Comparison of ENCODE assay signal across 9 mouse cellular contexts in the genomic region with DNA sequence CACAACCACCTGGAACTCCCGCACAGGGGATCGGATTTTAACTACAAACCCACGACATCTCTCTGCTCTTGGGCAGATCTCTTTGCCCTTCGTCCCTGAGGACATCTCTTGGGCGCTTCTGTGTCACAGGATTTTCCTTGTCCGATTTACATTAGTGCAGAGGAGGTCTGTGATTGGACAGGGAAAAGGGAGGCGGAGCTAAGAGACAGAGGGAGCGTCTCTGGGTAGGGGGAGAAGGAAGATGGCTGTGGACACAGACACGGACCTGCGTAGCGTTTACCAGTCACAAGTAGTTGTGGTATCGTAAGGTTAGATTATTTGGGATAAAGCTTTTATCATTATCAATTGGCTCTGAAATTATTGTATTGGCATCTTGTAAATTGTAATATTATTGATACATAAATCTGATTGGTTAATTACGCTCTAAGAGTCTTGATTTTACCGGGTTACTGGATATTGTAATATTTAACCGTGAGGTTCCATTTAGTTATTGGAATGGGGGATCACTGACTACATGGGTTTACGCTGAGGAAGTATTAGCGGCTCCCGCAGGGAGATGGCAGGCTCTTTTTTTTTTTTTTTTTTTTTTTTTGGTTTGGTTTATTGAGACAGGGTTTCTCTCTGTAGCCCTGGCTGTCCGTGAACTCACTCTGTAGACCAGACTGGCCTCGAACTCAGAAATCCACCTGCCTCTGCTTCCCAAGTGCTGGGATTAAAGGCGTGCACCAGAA. TPM values are rescaled to one million over a fixed set of nuclear protein-coding genes. Genes with fewer than 3 reads are reported as not detected.
A peak's percentile ranks its signal among the peaks of the same experiment; 100 is the strongest.
DNase-seq lines count a peak whose midpoint lies in the region; ATAC-seq and TF ChIP-seq lines count a peak whose summit lies in the region.
"Had no signal": no experiment of that assay in that cellular context is flagged by ENCODE, and none has a peak within 500 bp of the region (broad histone marks: within the 10 kb centered on the region; RNA-seq: fewer than 3 reads in every experiment).

No protein-coding gene starts in this region.

- TF ChIP-seq CTCF in olfactory bulb, adult 2 months (IDR thresholded peaks at IDR 0.05; ENCODE audit: insufficient read depth, low read depth, low read length): no peak

- H3K27ac ChIP-seq in kidney, embryonic 14.5 days (ENCODE audit: low read depth, low read length): no peak overlapping the region
- no peak overlapping the region for H3K27ac ChIP-seq in embryonic facial prominence, embryonic 10.5 days (replicated peaks)
- peak overlapping the region; percentile 61; the same call in 1 of the 2 replicates for H3K27ac ChIP-seq in kidney, embryonic 16.5 days (ENCODE audit: low read length)
- 0 out of 2 replicates have a peak overlapping the region, but pooled peaks have one; percentile 4 for H3K27ac ChIP-seq in olfactory bulb, adult 2 months (ENCODE audit: insufficient read depth, low read depth, low read length)

- H3K4me2 ChIP-seq in kidney, embryonic 14.5 days (replicated peaks; ENCODE audit: low read depth, low read length): peak overlapping the region; percentile 25
- H3K4me2 ChIP-seq in kidney, embryonic 16.5 days (replicated peaks; ENCODE audit: low read depth, low read length): peak overlapping the region; percentile 43

- no peak for TF ChIP-seq POLR2A in olfactory bulb, adult 2 months (IDR thresholded peaks at IDR 0.05; ENCODE audit: insufficient read depth, low read depth, low read length)

- DNase-seq in kidney, adult 9 months: no peak
- peak; percentile 53 for DNase-seq in embryonic facial prominence, embryonic 10.5 days (ENCODE audit: low spot score)
- DNase-seq in urinary bladder, postnatal 14 days (ENCODE audit: low spot score): no peak
- no peak for DNase-seq in gastrocnemius, adult 8-10 months (ENCODE audit: low spot score in 2 of 2)
- no peak for DNase-seq in ovary, postnatal 36 days (ENCODE audit: low spot score)
- DNase-seq: thymus, postnatal 4 days had no signal

- H3K9me3 ChIP-seq in kidney, embryonic 14.5 days (ENCODE audit: control insufficient read depth, low read length): no peaks in the 10 kb centered on the region
- H3K9me3 ChIP-seq in embryonic facial prominence, embryonic 10.5 days: no peaks in the 10 kb centered on the region
- H3K9me3 ChIP-seq in kidney, embryonic 16.5 days (ENCODE audit: low read length): no peaks in the 10 kb centered on the region

- peak overlapping the region; percentile 1; the same call in 1 of the 2 replicates for H3K4me3 ChIP-seq in kidney, embryonic 14.5 days (ENCODE audit: low read length)
- H3K4me3 ChIP-seq in embryonic facial prominence, embryonic 10.5 days: peak overlapping the region; percentile 43
- H3K4me3 ChIP-seq in kidney, embryonic 16.5 days (ENCODE audit: low read length): peak overlapping the region; percentile 22
- H3K4me3 ChIP-seq in olfactory bulb, adult 2 months (ENCODE audit: insufficient read depth, low read depth, low read length): peak overlapping the region; percentile 14; the same call in 1 of the 2 replicates

- no peaks in the 10 kb centered on the region for H3K4me1 ChIP-seq in kidney, embryonic 14.5 days (ENCODE audit: control insufficient read depth, insufficient read depth, low read length)
- 0 out of 2 replicates have a peak, but pooled peaks cover 9% of the 10 kb centered on the region for H3K4me1 ChIP-seq in embryonic facial prominence, embryonic 10.5 days
- 0 out of 2 replicates have a peak, but pooled peaks cover 4% of the 10 kb centered on the region for H3K4me1 ChIP-seq in kidney, embryonic 16.5 days (ENCODE audit: insufficient read depth, low read length)
- H3K4me1 ChIP-seq in olfactory bulb, adult 2 months (ENCODE audit: control insufficient read depth, insufficient read depth, low read length): 0 out of 2 replicates have a peak, but pooled peaks cover 3% of the 10 kb centered on the region

- no peak overlapping the region for H3K9ac ChIP-seq in kidney, embryonic 14.5 days (ENCODE audit: low read depth, low read length)
- no peak overlapping the region for H3K9ac ChIP-seq in kidney, embryonic 16.5 days (replicated peaks; ENCODE audit: low read length)

- no peaks in the 10 kb centered on the region for H3K27me3 ChIP-seq in kidney, embryonic 14.5 days (ENCODE audit: control insufficient read depth, insufficient read depth, low read length)
- H3K27me3 ChIP-seq in embryonic facial prominence, embryonic 10.5 days (replicated peaks; ENCODE audit: low read depth, poor library complexity, severe bottlenecking): no peaks in the 10 kb centered on the region
- H3K27me3 ChIP-seq in kidney, embryonic 16.5 days (ENCODE audit: insufficient read depth, low read length): no peaks in the 10 kb centered on the region

- WGBS in kidney, embryonic 14.5 days: 37% methylated on average over 21 of the region's 21 CpGs
- WGBS in embryonic facial prominence, embryonic 10.5 days: 35% methylated on average over 21 of the region's 21 CpGs
- WGBS in kidney, embryonic 16.5 days: 35% methylated on average over 21 of the region's 21 CpGs
- 33% methylated on average over 21 of the region's 21 CpGs for WGBS in olfactory bulb, adult 2 months

- ATAC-seq in kidney, embryonic 14.5 days (ENCODE audit: low FRiP score, low TSS enrichment): peak; percentile 78
- ATAC-seq in kidney, embryonic 16.5 days (ENCODE audit: low FRiP score, low TSS enrichment): peak; percentile 73; the same call in 1 of the 2 replicates

- no peaks in the 10 kb centered on the region for H3K36me3 ChIP-seq in kidney, embryonic 14.5 days (ENCODE audit: control insufficient read depth, insufficient read depth, low read length)
- H3K36me3 ChIP-seq in embryonic facial prominence, embryonic 10.5 days (replicated peaks): no peaks in the 10 kb centered on the region
- no peaks in the 10 kb centered on the region for H3K36me3 ChIP-seq in kidney, embryonic 16.5 days (ENCODE audit: insufficient read depth, low read length)

RNA-seq across cellular contexts. Expression of a gene that starts 7.3 kb away (rescaled TPM):
- 0.71 and 1.1 TPM in 2 replicates for polyA plus RNA-seq in kidney, embryonic 14.5 days (2014; fragmentation: Nextera tagmentation; extraction: Ambion mirVana)
- 0.42 and 0.47 TPM in 2 replicates for polyA plus RNA-seq in embryonic facial prominence, embryonic 10.5 days (2016; fragmentation: Nextera tagmentation; extraction: Ambion mirVana)
- 1.8 and 2.2 TPM in 2 replicates for polyA plus RNA-seq in kidney, embryonic 16.5 days (2015; fragmentation: Nextera tagmentation; extraction: Ambion mirVana)
- not detected in 2 replicates for polyA plus RNA-seq in olfactory bulb, adult 2 months (2012; ENCODE audit: insufficient read depth, insufficient read length, low replicate concordance, missing spikeins)
- under 1 TPM in 3 of 4 experiments, not detected in 1; 0.34 to 0.51 (median 0.45) TPM for total RNA-seq in gastrocnemius, adult 8-10 months (2022)

RNA-seq across cellular contexts. Expression of a gene that starts 21.0 kb away (rescaled TPM):
- polyA plus RNA-seq in kidney, embryonic 14.5 days (2014; fragmentation: Nextera tagmentation; extraction: Ambion mirVana): 2.8 TPM in 2 replicates
- polyA plus RNA-seq in embryonic facial prominence, embryonic 10.5 days (2016; fragmentation: Nextera tagmentation; extraction: Ambion mirVana): 5.5 and 8.7 TPM in 2 replicates
- polyA plus RNA-seq in kidney, embryonic 16.5 days (2015; fragmentation: Nextera tagmentation; extraction: Ambion mirVana): 5.8 and 6.6 TPM in 2 replicates
- polyA plus RNA-seq in olfactory bulb, adult 2 months (2012; ENCODE audit: insufficient read depth, insufficient read length, low replicate concordance, missing spikeins): not detected in 2 replicates
- 1 to 10 TPM in 1 of 4 experiments, under 1 TPM in 3; 0.27 to 1.2 (median 0.48) TPM for total RNA-seq in gastrocnemius, adult 8-10 months (2022)

RNA-seq across cellular contexts. Expression of a gene that starts 26.6 kb away (rescaled TPM):
- 3.9 and 4.3 TPM in 2 replicates for polyA plus RNA-seq in kidney, embryonic 14.5 days (2014; fragmentation: Nextera tagmentation; extraction: Ambion mirVana)
- polyA plus RNA-seq in embryonic facial prominence, embryonic 10.5 days (2016; fragmentation: Nextera tagmentation; extraction: Ambion mirVana): 0.13 TPM in 1 of 2 replicates, not detected in the other
- polyA plus RNA-seq in kidney, embryonic 16.5 days (2015; fragmentation: Nextera tagmentation; extraction: Ambion mirVana): 11.7 and 13.9 TPM in 2 replicates
- not detected in 2 replicates for polyA plus RNA-seq in olfactory bulb, adult 2 months (2012; ENCODE audit: insufficient read depth, insufficient read length, low replicate concordance, missing spikeins)
- total RNA-seq in gastrocnemius, adult 8-10 months (2022): 1 to 10 TPM; 3.6 to 7.5 (median 5.5) TPM

RNA-seq across cellular contexts. Expression of a gene that starts 56.6 kb away (rescaled TPM):
- 8.8 and 11.9 TPM in 2 replicates for polyA plus RNA-seq in kidney, embryonic 14.5 days (2014; fragmentation: Nextera tagmentation; extraction: Ambion mirVana)
- 0.70 and 1.2 TPM in 2 replicates for polyA plus RNA-seq in embryonic facial prominence, embryonic 10.5 days (2016; fragmentation: Nextera tagmentation; extraction: Ambion mirVana)
- 28.6 and 29.0 TPM in 2 replicates for polyA plus RNA-seq in kidney, embryonic 16.5 days (2015; fragmentation: Nextera tagmentation; extraction: Ambion mirVana)
- not detected in 2 replicates for polyA plus RNA-seq in olfactory bulb, adult 2 months (2012; ENCODE audit: insufficient read depth, insufficient read length, low replicate concordance, missing spikeins)
- 10 to 100 TPM in 3 of 4 experiments, 1 to 10 TPM in 1; 8.4 to 20.8 (median 14.2) TPM for total RNA-seq in gastrocnemius, adult 8-10 months (2022)

Comparison
In these comparisons a context has a peak if more than half of its experiments do, and no peak if none do; other contexts are left out.
1. H3K27ac ChIP-seq: peak in kidney, embryonic 16.5 days (single experiment) and olfactory bulb, adult 2 months (single experiment); none in kidney, embryonic 14.5 days (single experiment) and embryonic facial prominence, embryonic 10.5 days (single experiment).
2. Peak in every context shown above with its lines, with median percentiles within 50 percentile points of each other: H3K4me3 ChIP-seq.